Mouse (Mus musculus): Measurements from ENCODE around the gene Rft1.
A peak's percentile ranks its signal among the peaks of the same experiment; 100 is the strongest.

Rft1 gene

GRCm38 (mm10) chr14:30653943-30654659, at the start of gene Rft1:
TSS of gene Rft1 (plus strand) at chr14:30654360.
- DNase-seq, result peak; percentile 96 to 99

DNA sequence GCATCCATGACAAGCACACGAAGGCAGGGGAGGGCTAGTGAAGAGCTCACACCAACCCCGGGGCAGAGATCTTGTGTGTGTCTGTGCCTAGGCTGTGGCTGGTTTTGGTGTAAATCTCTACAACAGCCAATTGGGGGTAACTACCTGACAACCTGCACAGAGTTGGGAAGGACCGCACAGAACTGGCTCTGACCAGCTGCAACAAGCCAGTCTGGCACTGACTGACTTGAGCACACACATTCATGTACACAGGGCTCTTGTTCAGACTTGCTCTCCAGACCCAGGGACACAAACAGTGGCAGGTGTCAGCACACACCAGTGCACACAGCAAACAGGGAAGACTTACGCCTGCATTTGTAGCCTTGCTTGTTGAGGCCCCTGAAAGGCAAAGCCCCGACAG, 47.3 kb upstream of the Rft1 start:
- no peak for DNase-seq

DNA sequence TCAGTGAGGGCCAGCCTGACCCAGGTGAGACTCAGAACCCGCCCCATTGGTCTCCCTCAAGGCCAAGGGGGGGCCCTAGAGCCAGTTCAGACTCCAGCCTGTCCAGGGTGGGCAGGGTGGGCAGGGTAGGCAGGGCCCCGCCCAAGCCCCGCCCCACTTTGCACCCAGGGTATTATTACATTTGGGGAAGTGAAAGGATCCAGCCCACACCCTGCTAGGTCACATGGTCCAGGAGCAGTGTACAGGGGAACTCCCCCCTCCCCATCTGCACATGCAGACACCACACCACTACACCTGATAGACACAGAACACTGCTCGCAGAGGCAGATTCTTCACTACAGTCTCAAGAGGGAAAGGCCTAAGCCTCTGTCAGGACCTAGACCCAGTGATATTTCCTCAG, 46.5 kb upstream of the Rft1 start:
- DNase-seq, result peak; percentile 61 to 76

GRCm38 (mm10) chr14:30608176-30608575, 46.0 kb upstream of the Rft1 start:
- peak; percentile 49 to 58 for DNase-seq

DNA sequence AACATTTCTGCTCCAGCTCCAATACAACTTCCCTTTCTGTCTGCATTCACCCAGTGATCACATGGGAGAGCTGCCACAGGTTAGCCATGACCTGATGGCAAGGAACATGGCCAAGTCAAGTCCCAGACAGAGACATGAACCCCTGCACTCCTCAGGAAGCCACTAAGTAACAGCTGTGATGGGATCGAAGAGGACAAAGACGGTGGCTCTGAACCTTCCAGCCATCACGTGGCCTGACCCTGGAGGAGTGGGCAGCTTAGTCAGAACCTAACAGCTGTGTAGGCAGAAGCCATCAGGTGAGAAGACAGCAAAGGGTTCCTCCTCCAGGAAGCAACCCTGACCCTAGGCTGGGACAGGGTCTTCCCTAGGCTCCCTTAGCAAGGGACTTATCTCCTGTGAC, 44.7 kb upstream of the Rft1 start:
- DNase-seq, result no peak

DNA sequence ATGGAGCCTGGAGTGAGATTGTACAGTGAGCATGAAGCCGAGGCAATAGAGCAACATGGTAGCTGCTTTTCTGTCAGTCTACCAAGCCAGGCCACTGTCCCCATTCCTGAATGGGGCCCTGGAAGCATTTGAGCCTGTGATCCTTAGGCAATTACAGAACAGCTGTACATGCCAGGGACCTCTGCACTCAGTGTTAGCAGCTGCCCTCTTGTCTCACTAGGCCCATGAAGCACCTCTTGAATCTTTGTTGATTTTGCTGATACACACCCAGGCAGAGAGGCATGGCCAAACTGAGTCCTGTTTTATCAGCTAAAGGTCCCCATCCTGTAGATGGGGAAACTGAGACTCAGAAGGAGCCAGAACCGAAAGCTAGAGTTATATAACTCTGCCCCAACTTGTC, 43.9 kb upstream of the Rft1 start:
- no peak for DNase-seq

DNA sequence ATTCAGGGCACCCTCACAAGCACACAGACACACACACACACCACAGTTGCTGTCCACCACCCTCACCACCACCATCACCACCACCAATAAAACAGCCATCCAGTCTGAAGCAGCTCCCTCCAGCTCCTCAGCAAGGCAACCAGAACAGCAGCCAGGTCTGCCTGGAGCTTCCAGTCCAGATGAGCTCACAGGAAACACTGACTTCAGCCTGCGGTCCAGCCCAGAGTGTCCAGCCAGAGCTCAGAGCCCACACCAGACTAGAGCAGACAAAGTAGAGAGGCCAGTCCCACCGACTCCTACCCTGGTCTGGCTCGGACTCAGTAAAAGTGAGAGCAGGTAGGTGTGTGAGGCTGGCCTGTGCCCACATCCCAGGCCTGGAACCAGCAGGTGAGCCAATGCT, 43.2 kb upstream of the Rft1 start:
- no peak for DNase-seq

GRCm38 (mm10) chr14:30612523-30612922, 41.6 kb upstream of the Rft1 start:
- peak; percentile 72 to 88 for DNase-seq

DNA sequence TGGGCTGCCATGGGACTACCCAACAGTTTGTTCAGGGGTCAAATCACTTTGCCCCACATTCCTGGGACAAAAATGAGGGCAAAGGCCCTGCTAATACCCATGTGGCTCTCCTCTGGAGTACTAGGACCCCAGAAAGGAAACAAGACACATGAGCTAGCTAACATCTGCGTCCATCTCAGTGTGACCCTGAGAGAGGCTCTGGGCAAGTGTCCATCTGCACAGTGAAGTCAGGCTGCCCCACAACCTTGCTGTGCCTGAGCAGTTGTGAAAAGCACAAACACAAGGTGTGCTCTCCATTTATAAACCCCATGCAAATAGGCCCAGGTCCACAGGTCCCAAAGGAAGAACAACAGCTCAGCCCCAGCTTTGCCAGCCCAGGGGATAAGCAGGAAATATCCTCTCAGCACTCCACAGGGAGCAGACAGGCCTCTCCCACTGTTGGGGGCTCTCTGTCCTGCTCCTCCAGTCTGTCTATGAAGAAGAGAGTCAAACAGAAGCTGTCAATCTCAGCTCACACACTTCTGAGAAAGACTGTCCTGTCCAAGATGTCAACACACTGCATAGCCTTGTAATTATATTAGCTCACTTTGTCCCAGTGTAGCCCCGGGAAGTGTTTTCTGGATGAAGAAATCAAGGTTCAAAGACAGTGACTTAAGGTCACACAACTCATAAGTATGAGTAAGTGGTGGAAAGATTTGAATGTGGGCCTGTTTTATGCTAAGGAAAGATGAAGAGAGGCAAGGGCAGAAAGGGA, 41.0 kb upstream of the Rft1 start:
- no peak for DNase-seq

- no peak for DNase-seq
Measured at GRCm38 (mm10) chr14:30616751-30617150, 37.4 kb upstream of the Rft1 start.

GRCm38 (mm10) chr14:30618746-30619275, 35.3 kb upstream of the Rft1 start:
- no peak for DNase-seq

GRCm38 (mm10) chr14:30619982-30620578, 34.1 kb upstream of the Rft1 start:
- no peak for DNase-seq

DNA sequence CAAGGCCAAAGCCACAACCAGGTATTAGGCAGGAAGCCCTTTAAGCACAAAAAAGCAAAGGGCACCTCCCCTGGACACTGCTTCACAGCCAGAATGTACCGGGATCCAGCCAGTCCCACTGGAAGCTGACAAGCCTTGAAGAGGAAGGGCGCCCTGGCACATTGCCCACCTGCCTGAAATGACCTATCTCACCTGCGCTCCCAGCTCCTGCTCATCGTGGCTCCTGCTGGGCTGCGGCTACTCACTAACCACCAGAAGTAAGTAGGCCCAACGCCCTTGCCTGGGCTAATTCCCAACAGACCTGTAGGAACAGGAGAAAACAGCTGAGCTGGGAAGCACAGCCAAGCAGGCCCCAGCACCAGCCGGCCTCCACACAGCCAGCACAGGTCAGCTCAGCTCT, 32.0 kb upstream of the Rft1 start:
- no peak for DNase-seq

GRCm38 (mm10) chr14:30622556-30622955, 31.6 kb upstream of the Rft1 start:
- DNase-seq, result no peak

- no peak for DNase-seq
Measured at GRCm38 (mm10) chr14:30624277-30624721, 29.9 kb upstream of the Rft1 start.

DNA sequence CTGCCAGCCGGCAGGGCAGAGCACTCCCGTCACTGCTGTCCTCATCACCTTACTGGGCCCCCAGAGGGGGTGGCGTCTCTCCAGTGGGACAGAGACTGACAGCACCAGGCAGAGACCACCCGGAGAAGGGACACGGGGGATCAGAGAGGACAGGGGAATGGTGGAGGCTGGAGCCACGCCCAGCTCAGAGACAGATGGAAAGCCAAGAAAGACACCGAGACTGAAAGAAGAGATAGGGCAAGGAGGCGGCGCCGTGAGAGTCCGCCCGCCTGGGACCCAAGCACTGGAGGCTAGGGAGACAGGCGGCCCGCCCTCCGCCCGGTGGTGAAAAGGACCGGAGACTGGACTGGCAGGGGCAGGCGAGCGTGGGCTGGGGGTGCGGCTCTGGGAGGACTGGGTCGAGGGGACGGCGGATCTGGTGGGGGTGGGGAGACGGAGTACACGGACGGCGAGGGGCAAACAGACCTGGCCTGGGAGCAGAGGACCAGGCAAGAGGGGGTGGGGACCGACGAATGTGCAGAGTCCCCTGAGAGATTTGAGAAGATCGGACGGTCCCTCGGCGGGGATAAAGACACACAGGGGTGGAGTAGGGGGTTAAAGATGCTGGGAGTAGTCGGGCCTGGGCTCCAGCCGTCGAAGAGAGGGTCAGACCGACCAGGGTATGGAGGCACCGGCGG, 28.9 kb upstream of the Rft1 start:
- peak; percentile 45 to 61 for DNase-seq

GRCm38 (mm10) chr14:30625856-30626726, 28.1 kb upstream of the Rft1 start, which contains the start of gene Prkcd:
TSS of gene Prkcd (minus strand) at chr14:30626210.
- peak; percentile 88 to 92 for DNase-seq

DNA sequence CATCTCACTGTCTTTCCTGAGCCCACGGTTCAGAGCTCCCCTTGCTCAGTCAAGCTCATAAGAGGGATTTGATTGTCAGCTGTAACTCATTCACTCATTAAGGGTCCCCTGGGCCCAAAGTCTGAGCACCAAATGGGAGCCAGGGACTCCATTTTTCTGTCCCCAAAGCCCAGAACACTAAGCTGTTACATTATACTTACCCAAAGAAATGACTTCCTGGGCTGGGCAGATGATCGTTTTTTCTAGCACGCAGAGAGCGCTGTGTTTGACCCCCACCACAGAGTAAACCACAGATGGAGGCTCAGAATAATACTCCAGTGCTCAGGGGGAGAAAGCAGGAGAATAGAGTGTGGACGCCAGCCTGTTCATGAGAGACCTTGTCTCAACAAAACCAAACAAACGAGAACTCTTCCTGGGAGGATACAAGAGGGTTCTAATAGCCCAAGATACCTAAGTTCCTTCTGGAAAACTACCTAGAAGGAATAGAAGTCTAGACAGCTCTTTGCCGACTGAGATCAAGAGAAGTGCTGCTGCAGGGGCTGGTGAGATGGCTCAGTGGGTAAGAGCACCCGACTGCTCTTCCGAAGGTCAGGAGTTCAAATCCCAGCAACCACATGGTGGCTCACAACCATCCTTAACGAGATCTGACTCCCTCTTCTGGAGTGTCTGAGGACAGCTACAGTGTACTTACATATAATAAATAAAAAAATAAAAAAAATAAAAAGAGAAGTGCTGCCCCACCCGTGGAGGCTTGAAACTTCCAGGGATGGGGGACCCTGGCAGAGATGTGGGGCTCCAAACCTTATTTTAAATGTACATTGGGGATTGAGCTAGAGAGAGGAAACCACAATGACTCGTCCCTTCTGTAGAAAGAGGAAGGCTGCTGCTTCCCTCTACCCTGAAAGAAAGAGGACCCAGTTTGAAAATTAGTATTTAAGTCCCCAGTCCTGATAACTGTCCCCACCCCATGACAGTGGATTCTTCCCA, 27.1 kb upstream of the Rft1 start:
- DNase-seq, result no peak

DNA sequence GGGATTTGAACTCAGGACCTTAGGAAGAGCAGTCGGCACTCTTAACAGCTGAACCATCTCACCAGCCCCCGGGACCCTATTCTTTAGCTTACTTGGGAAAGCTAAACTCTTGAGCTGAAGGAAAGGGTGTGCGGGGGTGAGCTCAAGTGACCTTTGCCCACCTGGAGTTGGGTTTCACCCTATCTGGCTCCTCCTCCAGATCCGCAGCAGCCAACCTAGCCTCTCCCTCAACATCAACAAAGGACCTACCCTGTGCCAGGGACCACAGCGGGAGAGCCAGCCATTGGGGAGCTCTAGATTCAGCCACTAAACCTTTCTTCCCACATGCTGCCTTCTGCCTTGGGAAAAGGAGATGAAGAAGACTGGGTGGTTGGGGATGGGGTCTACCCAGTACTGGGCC, 25.9 kb upstream of the Rft1 start:
- DNase-seq, result no peak

DNA sequence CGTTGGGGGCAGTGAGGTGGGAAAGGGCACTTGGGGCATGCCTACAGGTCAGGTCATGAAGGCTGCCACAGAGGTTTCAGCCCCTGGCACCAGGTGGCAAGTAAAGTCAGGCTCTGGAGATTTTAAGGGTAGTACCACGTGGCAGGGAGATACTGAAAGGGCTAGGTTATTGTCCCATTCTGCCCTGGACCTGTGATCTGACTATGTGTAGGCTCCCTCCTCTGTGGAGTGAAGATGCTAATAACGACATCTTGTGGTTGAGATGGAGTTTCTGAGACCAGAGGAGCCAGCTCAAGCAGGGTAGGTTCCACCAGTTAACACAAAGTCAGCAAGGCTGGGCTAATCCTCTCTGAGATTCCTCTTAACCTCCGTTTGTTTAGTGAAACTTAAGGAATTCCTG, 24.3 kb upstream of the Rft1 start:
- no peak for DNase-seq

All from spleen, adult 18-20 months (tissue).